8 mouse cellular contexts compared by ENCODE assay signal in genomic region chr16:13109990-13110595, GRCm38 (mm10). TPM values are rescaled to one million over a fixed set of nuclear protein-coding genes. Genes with fewer than 3 reads are reported as not detected.
DNase-seq lines count a peak whose midpoint lies in the region; ATAC-seq and TF ChIP-seq lines count a peak whose summit lies in the region.

No protein-coding gene starts in this region.

- peaks cover 9% of the 10 kb centered on the region; the same call in 1 of the 2 replicates for H3K36me3 ChIP-seq in lung, postnatal 0 days (ENCODE audit: insufficient read depth, low read length)
- H3K36me3 ChIP-seq in embryonic facial prominence, embryonic 11.5 days (replicated peaks; ENCODE audit: control insufficient read depth, insufficient read depth, low read depth, low read length) = no peaks in the 10 kb centered on the region
- peaks cover 14% of the 10 kb centered on the region for H3K36me3 ChIP-seq in intestine, embryonic 15.5 days
- H3K36me3 ChIP-seq in neural tube, embryonic 14.5 days (ENCODE audit: control insufficient read depth, insufficient read depth, low read length) = no peaks in the 10 kb centered on the region

- DNase-seq in lung, postnatal 0 days (ENCODE audit: low spot score) = no peak
- DNase-seq in lung, postnatal 14 days = no peak
- DNase-seq in embryonic facial prominence, embryonic 11.5 days (ENCODE audit: low spot score) = peak; percentile 21
- DNase-seq in cerebellum, postnatal 14 days = no peak
- DNase-seq in adrenal gland, adult 2 months = no peak
- DNase-seq in testis, postnatal 14 days (ENCODE audit: low spot score) = no peak

- peak overlapping the region; percentile 81 for H3K27ac ChIP-seq in lung, postnatal 0 days (ENCODE audit: low read length)
- no peak overlapping the region for H3K27ac ChIP-seq in embryonic facial prominence, embryonic 11.5 days (replicated peaks; ENCODE audit: low read depth, low read length)
- peak overlapping the region; percentile 83 for H3K27ac ChIP-seq in intestine, embryonic 15.5 days
- peak overlapping the region; percentile 83 for H3K27ac ChIP-seq in neural tube, embryonic 14.5 days (ENCODE audit: low read depth, low read length)

- H3K4me3 ChIP-seq in lung, postnatal 0 days (ENCODE audit: low read depth, low read length) = peak overlapping the region; percentile 55
- H3K4me3 ChIP-seq in embryonic facial prominence, embryonic 11.5 days (ENCODE audit: low read depth, low read length) = peak overlapping the region; percentile 77
- H3K4me3 ChIP-seq in intestine, embryonic 15.5 days (replicated peaks) = peak overlapping the region; percentile 82
- H3K4me3 ChIP-seq in neural tube, embryonic 14.5 days (ENCODE audit: low read depth, low read length) = peak overlapping the region; percentile 59

- peak overlapping the region; percentile 95 for H3K9ac ChIP-seq in lung, postnatal 0 days (replicated peaks; ENCODE audit: low read depth)
- H3K9ac ChIP-seq in embryonic facial prominence, embryonic 11.5 days (replicated peaks; ENCODE audit: low read length) = peak overlapping the region; percentile 93
- peak overlapping the region; percentile 97 for H3K9ac ChIP-seq in intestine, embryonic 15.5 days
- peak overlapping the region; percentile 76 for H3K9ac ChIP-seq in neural tube, embryonic 14.5 days (replicated peaks; ENCODE audit: low read depth, low read length)

- WGBS in lung, postnatal 0 days = under 1% methylated on average over 31 of the region's 32 CpGs
- under 1% methylated on average over 32 of the region's 32 CpGs for WGBS in embryonic facial prominence, embryonic 11.5 days
- 1% methylated on average over 32 of the region's 32 CpGs for WGBS in intestine, embryonic 15.5 days
- WGBS in neural tube, embryonic 14.5 days = under 1% methylated on average over 32 of the region's 32 CpGs

- no peaks in the 10 kb centered on the region for H3K9me3 ChIP-seq in lung, postnatal 0 days (ENCODE audit: low read length)
- H3K9me3 ChIP-seq in embryonic facial prominence, embryonic 11.5 days (replicated peaks; ENCODE audit: control insufficient read depth, low read length) = no peaks in the 10 kb centered on the region
- H3K9me3 ChIP-seq in intestine, embryonic 15.5 days = no peaks in the 10 kb centered on the region
- H3K9me3 ChIP-seq in neural tube, embryonic 14.5 days (ENCODE audit: control insufficient read depth, low read length) = no peaks in the 10 kb centered on the region

- peaks cover 5% of the 10 kb centered on the region; the same call in 1 of the 2 replicates for H3K4me1 ChIP-seq in lung, postnatal 0 days (ENCODE audit: insufficient read depth, low read depth, low read length)
- no peaks in the 10 kb centered on the region for H3K4me1 ChIP-seq in embryonic facial prominence, embryonic 11.5 days (ENCODE audit: control insufficient read depth, insufficient read depth, low read length)
- H3K4me1 ChIP-seq in intestine, embryonic 15.5 days (replicated peaks) = 0 out of 2 replicates have a peak, but pooled peaks cover 4% of the 10 kb centered on the region
- H3K4me1 ChIP-seq in neural tube, embryonic 14.5 days (ENCODE audit: control insufficient read depth, insufficient read depth, low read length) = peaks cover 5% of the 10 kb centered on the region; the same call in 1 of the 2 replicates

- no peak for TF ChIP-seq EP300 in lung, postnatal 0 days (IDR thresholded peaks at IDR 0.05)

- no peaks in the 10 kb centered on the region for H3K27me3 ChIP-seq in lung, postnatal 0 days (replicated peaks; ENCODE audit: insufficient read depth, low read length)
- no peaks in the 10 kb centered on the region for H3K27me3 ChIP-seq in embryonic facial prominence, embryonic 11.5 days (ENCODE audit: control insufficient read depth, insufficient read depth, low read length)
- no peaks in the 10 kb centered on the region for H3K27me3 ChIP-seq in intestine, embryonic 15.5 days (replicated peaks)
- no peaks in the 10 kb centered on the region for H3K27me3 ChIP-seq in neural tube, embryonic 14.5 days (ENCODE audit: control insufficient read depth, insufficient read depth, low read length)

- peak overlapping the region; percentile 85 for H3K4me2 ChIP-seq in lung, postnatal 0 days (replicated peaks; ENCODE audit: low read depth, low read length)
- peak overlapping the region; percentile 77 for H3K4me2 ChIP-seq in embryonic facial prominence, embryonic 11.5 days (ENCODE audit: low read depth, low read length)
- peak overlapping the region; percentile 66 for H3K4me2 ChIP-seq in intestine, embryonic 15.5 days (replicated peaks)
- peak overlapping the region; percentile 76 for H3K4me2 ChIP-seq in neural tube, embryonic 14.5 days (ENCODE audit: low read depth, low read length)

- TF ChIP-seq CTCF in lung, postnatal 0 days (IDR thresholded peaks at IDR 0.05) = no peak

- ATAC-seq in lung, postnatal 0 days = peak; percentile 62; the same call in 1 of the 2 replicates
- peak; percentile 24 for ATAC-seq in embryonic facial prominence, embryonic 11.5 days (replicated peaks; ENCODE audit: insufficient number of reproducible peaks, low FRiP score, low TSS enrichment, low read depth)
- ATAC-seq in intestine, embryonic 15.5 days = peak; percentile 82
- peak; percentile 82 for ATAC-seq in neural tube, embryonic 14.5 days (ENCODE audit: low read depth)

RNA-seq across cellular contexts. Expression of gene Ercc4, which starts 0.6 kb away (rescaled TPM):
- polyA plus RNA-seq in lung, postnatal 0 days (2015; fragmentation: Nextera tagmentation; extraction: Ambion mirVana) = 7.9 and 8.1 TPM in 2 replicates
- polyA plus RNA-seq in embryonic facial prominence, embryonic 11.5 days (2014; fragmentation: Nextera tagmentation; extraction: Ambion mirVana) = 12.4 and 12.6 TPM in 2 replicates
- 10.7 and 10.9 TPM in 2 replicates for polyA plus RNA-seq in intestine, embryonic 15.5 days (2015; fragmentation: Nextera tagmentation; extraction: Ambion mirVana)
- polyA plus RNA-seq in neural tube, embryonic 14.5 days (2014; fragmentation: Nextera tagmentation; extraction: Ambion mirVana) = 18.6 and 18.8 TPM in 2 replicates
- total RNA-seq in adrenal gland, adult 2 months (2021) = 10 to 100 TPM; 12.0 to 19.1 TPM
- 16.5 and 17.2 TPM in 2 replicates for polyA plus RNA-seq in adrenal gland, adult 2 months (2012; rRNA removed)

Comparison
In these comparisons a context has a peak if more than half of its experiments do, and no peak if none do; other contexts are left out.
1. ATAC-seq: peak in every context shown above with its lines; median percentile 82 in intestine, embryonic 15.5 days; 82 in neural tube, embryonic 14.5 days; 62 in lung, postnatal 0 days; 24 in embryonic facial prominence, embryonic 11.5 days.